Mouse (Mus musculus) liver, embryonic 14.5 days (tissue): Measurements from ENCODE around the gene Adm.

Experiments used
- CTCF ChIP-seq: IDR thresholded peaks from 2 replicates; pipeline ENCODE4 v1.5.1; 2016; ENCODE audit warnings: antibody characterized with exemption, low read depth, control low read depth
- EP300 ChIP-seq: IDR thresholded peaks from 2 replicates; pipeline ENCODE4 v1.6.1; 2016; ENCODE audit warnings: antibody characterized with exemption, low read depth

DNA sequence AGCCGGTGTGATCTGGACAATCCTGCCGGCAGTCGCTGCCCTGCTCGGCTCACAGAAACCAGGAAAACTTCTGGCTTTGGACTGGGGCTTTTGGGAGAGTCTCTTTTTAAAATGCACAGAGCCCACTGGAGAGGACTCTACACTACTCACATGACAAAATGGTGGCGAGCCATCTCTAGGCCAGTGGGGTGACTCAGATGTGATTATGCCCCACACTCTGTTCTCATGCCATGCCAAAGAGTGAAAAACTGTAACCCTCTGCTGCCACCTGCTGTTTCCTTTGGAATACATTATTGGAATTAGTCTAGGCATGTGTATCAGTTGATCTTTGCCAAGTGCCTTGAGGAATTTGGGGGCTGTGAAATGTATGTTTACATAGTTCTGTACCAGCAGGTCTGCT is 17.9 kb downstream of the Adm start:
- peak; percentile 52; the same call in 1 of the 2 replicates for TF ChIP-seq CTCF
- no peak for TF ChIP-seq EP300
